ENCODE assay signal across 7 mouse cellular contexts in genomic region chr1:151631703-151632294, GRCm38 (mm10).
DNase-seq lines count a peak whose midpoint lies in the region; ATAC-seq lines count a peak whose summit lies in the region.

No protein-coding gene starts in this region.

- H3K4me3 ChIP-seq in heart, embryonic 15.5 days, result no peak overlapping the region
- no peak overlapping the region for H3K4me3 ChIP-seq in hindbrain, embryonic 16.5 days (ENCODE audit: low read length)
- H3K4me3 ChIP-seq in midbrain, embryonic 15.5 days, result no peak overlapping the region

- peak; percentile 69; the same call in 1 of the 2 replicates for ATAC-seq in heart, embryonic 15.5 days (replicated peaks; ENCODE audit: insufficient number of reproducible peaks, insufficient read depth, low FRiP score, low read depth)
- ATAC-seq in hindbrain, embryonic 16.5 days, result peak; percentile 91
- ATAC-seq in midbrain, embryonic 15.5 days (replicated peaks), result peak; percentile 66; the same call in 1 of the 2 replicates

- 36% methylated on average over 11 of the region's 11 CpGs for WGBS in heart, embryonic 15.5 days
- 50% methylated on average over 11 of the region's 11 CpGs for WGBS in hindbrain, embryonic 16.5 days
- WGBS in midbrain, embryonic 15.5 days, result 69% methylated on average over 11 of the region's 11 CpGs

- H3K4me2 ChIP-seq in heart, embryonic 15.5 days, result no peak overlapping the region; the same call in 1 of the 2 replicates
- no peak overlapping the region for H3K4me2 ChIP-seq in hindbrain, embryonic 16.5 days (ENCODE audit: low read length)
- no peak overlapping the region for H3K4me2 ChIP-seq in midbrain, embryonic 15.5 days

- no peaks in the 10 kb centered on the region for H3K36me3 ChIP-seq in heart, embryonic 15.5 days
- H3K36me3 ChIP-seq in hindbrain, embryonic 16.5 days (ENCODE audit: control insufficient read depth, insufficient read depth, low read length), result no peaks in the 10 kb centered on the region
- no peaks in the 10 kb centered on the region for H3K36me3 ChIP-seq in midbrain, embryonic 15.5 days (replicated peaks)

- H3K9ac ChIP-seq in heart, embryonic 15.5 days, result no peak overlapping the region
- H3K9ac ChIP-seq in hindbrain, embryonic 16.5 days (ENCODE audit: low read depth, low read length), result no peak overlapping the region
- no peak overlapping the region for H3K9ac ChIP-seq in midbrain, embryonic 15.5 days

- H3K9me3 ChIP-seq in heart, embryonic 15.5 days (replicated peaks), result no peaks in the 10 kb centered on the region
- H3K9me3 ChIP-seq in hindbrain, embryonic 16.5 days (ENCODE audit: control insufficient read depth, low read length), result no peaks in the 10 kb centered on the region
- no peaks in the 10 kb centered on the region for H3K9me3 ChIP-seq in midbrain, embryonic 15.5 days

- DNase-seq in kidney, postnatal 4 days, result peak; percentile 52 to 62
- no peak for DNase-seq in kidney, postnatal 36 days
- no peak for DNase-seq in cerebellum, adult 18-20 months
- no peak for DNase-seq in Muller cell, postnatal 12 days (ENCODE audit: inconsistent ontology term)

- no peaks in the 10 kb centered on the region for H3K27me3 ChIP-seq in heart, embryonic 15.5 days
- H3K27me3 ChIP-seq in hindbrain, embryonic 16.5 days (replicated peaks; ENCODE audit: control insufficient read depth, insufficient read depth, low read length), result no peaks in the 10 kb centered on the region
- H3K27me3 ChIP-seq in midbrain, embryonic 15.5 days (replicated peaks), result no peaks in the 10 kb centered on the region

- H3K4me1 ChIP-seq in heart, embryonic 15.5 days (replicated peaks), result peaks cover 10% of the 10 kb centered on the region
- H3K4me1 ChIP-seq in hindbrain, embryonic 16.5 days (ENCODE audit: control insufficient read depth, insufficient read depth, low read depth, low read length), result peaks cover 6% of the 10 kb centered on the region; the same call in 1 of the 2 replicates
- peaks cover 10% of the 10 kb centered on the region; the same call in 1 of the 2 replicates for H3K4me1 ChIP-seq in midbrain, embryonic 15.5 days

- H3K27ac ChIP-seq in heart, embryonic 15.5 days, result peak overlapping the region; percentile 57
- no peak overlapping the region for H3K27ac ChIP-seq in hindbrain, embryonic 16.5 days (ENCODE audit: low read depth, low read length)
- H3K27ac ChIP-seq in midbrain, embryonic 15.5 days, result no peak overlapping the region

Comparison
In these comparisons a context has a peak if more than half of its experiments do, and no peak if none do; other contexts are left out.
1. DNase-seq: peak in kidney, postnatal 4 days (2 of 2); none in kidney, postnatal 36 days (0 of 2), cerebellum, adult 18-20 months (0 of 2) and Muller cell, postnatal 12 days (single experiment).
2. Peak in every context shown above with its lines, with median percentiles within 50 percentile points of each other: ATAC-seq.